Mouse (Mus musculus) kidney, embryonic 16.5 days (tissue): ENCODE data around the gene Pycr2. TPM values are rescaled to one million over a fixed set of nuclear protein-coding genes. Genes with fewer than 3 reads are reported as not detected.

Experiments used
- ATAC-seq: fragments of 200-750 bp; cut with Nextera tagmentation; 2 replicates; pipeline ENCODE4 v1.8.0; 2017; ENCODE audit warnings: moderate TSS enrichment; ENCODE audit not compliant: low FRiP score, low TSS enrichment
- H3K27ac ChIP-seq: fragments of 300-500 bp; sonication (generic); 2 replicates; pipeline ENCODE4 v1.5.1; 2014; ENCODE audit warnings: low read length
- H3K27me3 ChIP-seq: fragments of 300-500 bp; sonication (generic); 2 replicates; pipeline ENCODE4 v1.6.1; 2014; ENCODE audit warnings: low read length, control low read depth, mixed read lengths; ENCODE audit not compliant: insufficient read depth
- H3K36me3 ChIP-seq: fragments of 300-500 bp; sonication (generic); 2 replicates; pipeline ENCODE4 v1.6.1; 2014; ENCODE audit warnings: low read length, control low read depth, mixed read lengths; ENCODE audit not compliant: insufficient read depth
- H3K4me1 ChIP-seq: fragments of 300-500 bp; sonication (generic); 2 replicates; pipeline ENCODE4 v1.6.1; 2014; ENCODE audit warnings: low read length, control low read depth, mixed read lengths; ENCODE audit not compliant: insufficient read depth
- H3K4me2 ChIP-seq: fragments of 300-500 bp; sonication (generic); replicated peaks from 2 replicates; pipeline ENCODE4 v1.6.1; 2014; ENCODE audit warnings: low read depth, low read length
- H3K4me3 ChIP-seq: fragments of 300-500 bp; sonication (generic); 2 replicates; pipeline ENCODE4 v1.5.1; 2014; ENCODE audit warnings: mild to moderate bottlenecking, low read length
- H3K9ac ChIP-seq: fragments of 300-500 bp; sonication (generic); replicated peaks from 2 replicates; pipeline ENCODE4 v1.6.1; 2014; ENCODE audit warnings: low read length
- H3K9me3 ChIP-seq: fragments of 300-500 bp; sonication (generic); 2 replicates; pipeline ENCODE4 v1.6.1; 2016; ENCODE audit warnings: low read length, control low read depth
- WGBS: fragments of 180-500 bp; shearing (Covaris S2); extraction: QIAGEN DNeasy Blood & Tissue Kit; methylation state at CpG from one replicate; pipeline ENCODE4 v1.1.7; 2014; 5-methylcytosine and 5-hydroxymethylcytosine counted together
- polyA plus RNA-seq: library from polyadenylated mRNA; unstranded; fragments of >200 nt; fragmentation: Nextera tagmentation; extraction: Ambion mirVana; gene quantifications from 2 replicates; pipeline ENCODE4 v1.2.1, GENCODE M21; 2015

Pycr2 gene
- polyA plus RNA-seq, 1 experiment from 2014 or later: 111 TPM

- 31% methylated on average over 20 of the region's 20 CpGs for WGBS
- ATAC-seq: peak; percentile 76
Measured at GRCm38 (mm10) chr1:180945001-180945980, 41.2 kb downstream of the Pycr2 start.

DNA sequence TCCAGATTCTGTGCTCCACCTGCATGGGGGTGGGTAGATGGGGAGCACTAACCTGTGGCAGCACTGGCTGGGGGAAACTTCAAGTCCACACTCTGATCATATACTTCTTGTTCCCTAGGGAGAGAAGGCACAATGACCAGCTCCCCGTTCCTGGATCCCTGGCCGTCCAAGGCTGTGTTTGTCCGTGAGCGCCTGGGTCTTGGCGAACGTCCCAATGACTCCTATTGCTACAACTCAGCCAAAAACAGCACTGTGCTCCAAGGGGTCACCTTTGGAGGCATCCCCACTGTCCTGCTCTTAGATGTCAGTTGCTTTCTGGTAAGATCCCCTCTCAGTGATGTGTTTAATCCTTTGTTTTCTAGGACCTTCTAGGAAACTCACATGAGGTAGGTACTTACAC, 42.4 kb downstream of the Pycr2 start:
- Histone ChIP-seq H3K4me3 (no peak overlapping the region), H3K4me2 (no peak overlapping the region), H3K36me3 (peaks cover 9% of the 10 kb centered on the region), H3K27ac (no peak overlapping the region), H3K4me1 (peaks cover 34% of the 10 kb centered on the region), H3K9ac (no peak overlapping the region), H3K9me3 (no peaks in the 10 kb centered on the region), H3K27me3 (no peaks in the 10 kb centered on the region)
- ATAC-seq: no peak
- 86% methylated on average over 6 of the region's 6 CpGs for WGBS

More at GRCm38 (mm10) chr1:180945001-180945980, 41.2 kb downstream of the Pycr2 start:
- Histone ChIP-seq H3K36me3 (peaks cover 7% of the 10 kb centered on the region), H3K9ac (0 out of 2 replicates have a peak overlapping the region, but pooled peaks have one; percentile 44), H3K27me3 (peaks cover 4% of the 10 kb centered on the region), H3K9me3 (no peaks in the 10 kb centered on the region), H3K27ac (peak overlapping the region; percentile 84), H3K4me1 (peaks cover 37% of the 10 kb centered on the region), H3K4me2 (peak overlapping the region; percentile 46), H3K4me3 (peak overlapping the region; percentile 29)

- Histone ChIP-seq H3K4me3 (no peak overlapping the region), H3K9ac (no peak overlapping the region), H3K9me3 (no peaks in the 10 kb centered on the region), H3K4me1 (0 out of 2 replicates have a peak, but pooled peaks cover 5% of the 10 kb centered on the region), H3K4me2 (no peak overlapping the region), H3K27me3 (no peaks in the 10 kb centered on the region), H3K27ac (no peak overlapping the region), H3K36me3 (peaks cover 16% of the 10 kb centered on the region)
- 44% methylated on average over 6 of the region's 6 CpGs for WGBS
- ATAC-seq: no peak
Measured at GRCm38 (mm10) chr1:180952085-180952746, 48.1 kb downstream of the Pycr2 start.

DNA sequence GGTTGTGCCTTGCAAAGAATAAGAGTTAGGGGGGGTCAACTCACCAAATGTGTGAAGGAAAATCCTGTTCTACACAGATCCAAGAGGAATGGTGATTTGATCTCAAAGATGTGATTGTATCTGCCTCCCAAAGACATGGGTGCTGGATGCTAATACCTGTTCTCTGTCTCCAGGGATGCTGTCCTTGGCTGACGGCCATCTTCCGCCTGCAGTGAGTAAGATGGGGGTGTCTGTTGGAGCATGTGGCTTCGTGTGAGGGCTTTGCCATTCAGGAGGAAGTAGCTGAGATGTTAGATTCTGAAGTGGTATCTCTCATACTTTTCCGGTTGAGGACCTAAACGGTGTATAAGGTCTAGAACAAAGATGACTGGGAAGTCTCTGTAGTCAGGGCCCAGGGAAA, 48.7 kb downstream of the Pycr2 start:
- H3K9ac ChIP-seq: no peak overlapping the region
- H3K9me3 ChIP-seq: no peaks in the 10 kb centered on the region
- 88% methylated on average over 5 of the region's 5 CpGs for WGBS
- no peak for ATAC-seq
- H3K4me3 ChIP-seq: no peak overlapping the region
- H3K4me1 ChIP-seq: 0 out of 2 replicates have a peak, but pooled peaks cover 5% of the 10 kb centered on the region
- no peaks in the 10 kb centered on the region for H3K27me3 ChIP-seq
- no peak overlapping the region for H3K4me2 ChIP-seq
- H3K27ac ChIP-seq: no peak overlapping the region
- H3K36me3 ChIP-seq: peaks cover 16% of the 10 kb centered on the region

GRCm38 (mm10) chr1:180956401-180956800, 52.3 kb downstream of the Pycr2 start:
- Histone ChIP-seq H3K9me3 (no peaks in the 10 kb centered on the region), H3K4me2 (no peak overlapping the region), H3K27me3 (no peaks in the 10 kb centered on the region), H3K36me3 (peaks cover 7% of the 10 kb centered on the region; the same call in 1 of the 2 replicates), H3K27ac (0 out of 2 replicates have a peak overlapping the region, but pooled peaks have one; percentile 9), H3K4me3 (no peak overlapping the region), H3K4me1 (0 out of 2 replicates have a peak, but pooled peaks cover 5% of the 10 kb centered on the region), H3K9ac (no peak overlapping the region)
- WGBS: 91% methylated on average over 8 of the region's 8 CpGs
- ATAC-seq: no peak

DNA sequence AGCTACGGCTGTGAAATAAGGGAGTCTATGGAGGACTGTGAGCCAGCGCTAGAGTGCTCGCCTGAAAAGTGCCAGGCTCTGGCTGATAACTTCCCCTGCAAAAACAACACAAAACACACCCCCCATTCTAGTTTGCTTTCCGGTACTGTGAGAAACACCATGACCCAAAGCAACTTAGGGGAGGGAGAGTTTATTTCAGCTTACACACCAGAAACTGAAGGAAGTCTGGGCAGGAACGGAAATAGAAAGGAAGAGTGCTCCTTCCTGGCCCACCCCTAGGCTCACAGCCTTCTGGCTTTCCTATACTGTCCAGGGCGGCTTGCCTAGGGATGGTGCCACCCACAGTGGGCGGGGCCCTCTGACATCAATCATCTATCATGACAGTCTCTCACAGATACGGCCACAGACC, 52.9 kb downstream of the Pycr2 start:
- 80% methylated on average over 8 of the region's 8 CpGs for WGBS
- Histone ChIP-seq H3K27ac (0 out of 2 replicates have a peak overlapping the region, but pooled peaks have one; percentile 9), H3K27me3 (no peaks in the 10 kb centered on the region), H3K4me2 (no peak overlapping the region), H3K36me3 (peaks cover 7% of the 10 kb centered on the region; the same call in 1 of the 2 replicates), H3K4me3 (no peak overlapping the region), H3K9ac (no peak overlapping the region), H3K9me3 (no peaks in the 10 kb centered on the region), H3K4me1 (0 out of 2 replicates have a peak, but pooled peaks cover 5% of the 10 kb centered on the region)
- peak; percentile 82 for ATAC-seq

Other genes starting within 250 kb of the Pycr2 start
- gene Mixl1, start 207.3 kb upstream of the Pycr2 start, polyA plus RNA-seq: 0.41 and 0.55 TPM in 2 replicates
- gene Acbd3, start 178.2 kb upstream of the Pycr2 start, polyA plus RNA-seq: 22.7 and 23.3 TPM in 2 replicates
- 2,516 and 2,589 TPM in 2 replicates for gene H3f3a, start 90.3 kb upstream of the Pycr2 start, polyA plus RNA-seq
- 41.4 and 42.8 TPM in 2 replicates for gene Sde2, start 53.2 kb upstream of the Pycr2 start, polyA plus RNA-seq
- 0.12 TPM in 1 of 2 replicates, not detected in the other for gene Lefty2, start 11.2 kb upstream of the Pycr2 start, polyA plus RNA-seq
- 1.2 TPM in 2 replicates for gene Lefty1, start 30.7 kb downstream of the Pycr2 start, polyA plus RNA-seq
- 11.8 and 13.1 TPM in 2 replicates for gene Tmem63a, start 38.1 kb downstream of the Pycr2 start, polyA plus RNA-seq
- 7.1 and 8.3 TPM in 2 replicates for gene Ephx1, start 116.6 kb downstream of the Pycr2 start, polyA plus RNA-seq
- 0.09 TPM in 1 of 2 replicates, not detected in the other for gene 9130409I23Rik, start 146.9 kb downstream of the Pycr2 start, polyA plus RNA-seq
- 32.3 and 39.0 TPM in 2 replicates for gene Nvl, start 239.9 kb downstream of the Pycr2 start, polyA plus RNA-seq
- gene Cnih4, start 240.4 kb downstream of the Pycr2 start, polyA plus RNA-seq: 119 and 140 TPM in 2 replicates